Mouse (Mus musculus): ENCODE results near the gene Tmem183a. TPM values are rescaled to one million over a fixed set of nuclear protein-coding genes. Genes with fewer than 3 reads are reported as not detected.

Tmem183a gene
- 10 to 100 TPM; 24.2 to 27.5 TPM for polyA plus RNA-seq (2012; fragmentation: generic; extraction: Trizol)

DNA sequence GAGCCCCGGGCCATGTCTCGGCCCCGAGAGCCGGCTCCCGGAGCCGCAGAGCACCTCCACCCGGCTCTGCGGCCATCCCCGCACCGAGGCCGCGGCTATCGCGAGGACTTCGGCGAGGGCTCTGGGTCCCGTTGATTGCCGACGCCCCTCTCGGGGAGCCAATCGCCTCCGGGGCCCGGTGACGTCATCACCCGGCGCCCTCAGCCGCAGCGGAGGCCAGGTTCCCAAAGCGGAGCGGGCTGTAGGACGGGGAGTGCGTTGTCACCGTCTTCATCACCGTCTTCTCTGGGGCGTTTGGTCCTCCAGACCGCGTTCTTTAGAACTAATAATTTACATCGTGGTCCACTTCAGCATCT lies at the start of gene Tmem183a:
Gene Tmem183a, minus strand, starts transcription at position 123 of the 356 bp plus-strand sequence.

DNA sequence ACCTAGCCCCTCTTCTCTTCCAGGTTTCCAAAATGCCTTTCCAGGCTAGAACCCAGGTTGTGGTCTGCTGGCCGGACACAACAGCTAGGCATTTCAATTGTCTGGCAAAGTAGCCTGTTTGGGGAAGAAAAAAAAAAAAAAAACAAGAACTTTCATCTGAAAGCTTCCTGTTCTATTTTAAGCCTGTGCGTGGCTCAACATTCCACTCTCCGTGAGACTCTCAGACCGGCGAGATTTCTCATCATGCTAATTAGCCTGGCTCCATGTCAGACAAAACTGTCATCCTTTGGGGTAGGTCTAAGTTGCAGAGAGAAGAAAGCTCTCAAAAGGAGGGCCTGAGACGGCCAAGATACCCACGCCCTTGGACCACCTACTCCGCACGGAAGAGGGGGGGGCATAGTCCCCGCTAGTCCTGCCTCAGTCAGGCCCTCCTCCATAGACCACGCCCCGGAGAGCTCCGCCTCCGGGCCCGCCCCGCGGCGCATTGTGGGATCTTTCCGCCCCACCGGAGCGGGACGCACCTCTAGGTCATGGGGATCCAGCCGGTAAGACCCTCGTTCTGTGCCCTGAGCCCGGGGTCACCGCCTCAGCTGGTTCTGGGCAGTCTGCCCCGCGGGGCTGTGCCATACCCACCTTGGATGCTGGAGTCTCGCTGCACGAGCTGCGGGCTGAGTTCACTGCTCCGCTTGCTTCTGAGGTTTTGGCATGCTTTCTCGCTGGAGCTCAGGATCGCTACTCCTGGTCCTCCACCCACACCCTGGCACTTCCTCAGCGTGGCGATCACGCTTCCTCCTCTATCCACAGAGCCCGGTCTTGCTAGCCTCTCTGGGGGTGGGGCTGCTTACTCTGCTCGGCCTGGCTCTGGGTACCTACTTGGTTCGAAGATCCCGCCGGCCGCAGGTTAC lies 44.0 kb upstream of the Tmem183a start, which contains the start of gene Cyb5r1:
Gene Cyb5r1, plus strand, starts transcription at position 51 of the 905 bp plus-strand sequence.

DNA sequence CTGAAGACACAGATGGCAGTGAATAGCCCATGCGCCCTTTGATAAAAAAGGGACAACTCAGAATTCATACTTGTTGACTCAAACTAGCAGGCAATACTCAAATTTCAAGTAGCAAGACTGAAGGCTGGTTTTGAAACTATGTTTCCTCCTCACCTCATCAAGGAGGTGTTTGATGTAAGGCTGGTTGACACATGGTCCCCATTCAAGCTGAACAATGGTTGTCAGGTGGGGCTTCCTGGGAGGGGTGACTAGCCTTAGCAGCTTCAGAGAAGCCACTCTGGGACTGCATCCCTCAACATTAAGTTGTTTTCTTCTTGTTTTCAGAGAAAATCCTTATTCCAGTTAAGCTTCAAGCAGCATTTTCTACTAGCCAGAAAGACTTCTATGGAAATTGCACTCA lies 23.9 kb upstream of the Tmem183a start, which contains the start of gene 4933406M09Rik:
Gene 4933406M09Rik, plus strand, starts transcription at position 275 of the 400 bp plus-strand sequence.

DNA sequence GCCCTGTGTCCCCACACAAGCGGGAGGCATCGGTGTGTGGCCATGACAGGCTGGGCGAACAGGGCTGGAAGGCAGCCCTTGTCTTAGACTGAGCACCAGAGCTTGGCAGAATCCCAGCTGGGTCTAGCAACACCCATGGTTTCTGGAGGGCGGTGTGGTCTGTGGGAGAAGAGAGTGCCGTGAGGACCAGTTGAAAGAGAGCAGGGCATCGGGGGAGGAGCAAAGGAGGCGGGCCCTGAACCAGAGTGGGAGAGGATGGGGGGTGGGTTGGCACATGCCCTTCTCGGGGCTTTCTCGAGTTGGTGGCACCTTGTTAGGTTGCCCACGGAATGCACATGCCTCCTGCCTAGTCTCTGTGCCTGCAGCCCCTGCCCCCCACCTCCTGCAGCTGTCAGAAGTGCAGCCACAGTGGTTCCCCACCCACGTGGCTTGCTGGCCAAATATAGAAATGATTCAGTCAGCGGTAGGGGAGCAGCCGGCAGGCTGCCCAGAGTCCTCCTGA lies 29.0 kb downstream of the Tmem183a start, which contains the start of gene Ppfia4:
Gene Ppfia4, minus strand, starts transcription at position 159 of the 502 bp plus-strand sequence.

Other genes with a start within 250 kb of the Tmem183a start
- under 1 TPM in 1 of 2 experiments, not detected in 1; 0.17 TPM for gene Chil1, start 179.8 kb downstream of the Tmem183a start, polyA plus RNA-seq (2012; fragmentation: generic; extraction: Trizol)
- gene Mybph, start 168.5 kb downstream of the Tmem183a start, polyA plus RNA-seq (2012; fragmentation: generic; extraction: Trizol): not detected
- gene Adora1, start 126.5 kb downstream of the Tmem183a start, polyA plus RNA-seq (2012; fragmentation: generic; extraction: Trizol): not detected
- under 1 TPM in 1 of 2 experiments, not detected in 1; 0.02 TPM for gene Myog, start 72.0 kb downstream of the Tmem183a start, polyA plus RNA-seq (2012; fragmentation: generic; extraction: Trizol)
- gene Ppfia4, start 29.1 kb downstream of the Tmem183a start, polyA plus RNA-seq (2012; fragmentation: generic; extraction: Trizol): under 1 TPM; 0.05 to 0.24 TPM
- not detected for gene 4933406M09Rik, start 24.0 kb upstream of the Tmem183a start, polyA plus RNA-seq (2012; fragmentation: generic; extraction: Trizol)
- gene Cyb5r1, start 43.6 kb upstream of the Tmem183a start, polyA plus RNA-seq (2012; fragmentation: generic; extraction: Trizol): 10 to 100 TPM; 20.5 to 34.7 TPM
- gene Adipor1, start 53.4 kb upstream of the Tmem183a start, polyA plus RNA-seq (2012; fragmentation: generic; extraction: Trizol): 10 to 100 TPM; 29.5 to 56.9 TPM
- 1 to 10 TPM in 1 of 2 experiments, under 1 TPM in 1; 0.57 to 5.7 TPM for gene Klhl12, start 93.6 kb upstream of the Tmem183a start, polyA plus RNA-seq (2012; fragmentation: generic; extraction: Trizol)
- gene Rabif, start 132.7 kb upstream of the Tmem183a start, polyA plus RNA-seq (2012; fragmentation: generic; extraction: Trizol): 10 to 100 TPM in 1 of 2 experiments, 1 to 10 TPM in 1; 4.2 to 13.1 TPM
- gene Mgat4e, start 187.7 kb upstream of the Tmem183a start, polyA plus RNA-seq (2012; fragmentation: generic; extraction: Trizol): not detected
- 10 to 100 TPM in 1 of 2 experiments, under 1 TPM in 1; 0.30 to 13.9 TPM for gene Kdm5b, start 198.2 kb upstream of the Tmem183a start, polyA plus RNA-seq (2012; fragmentation: generic; extraction: Trizol)